Mouse (Mus musculus): ENCODE measurements around the gene Olfr90. TPM values are rescaled to one million over a fixed set of nuclear protein-coding genes. Genes with fewer than 3 reads are reported as not detected.

The Olfr90 gene
- polyA plus RNA-seq, 1 experiment from 2014 or later = not detected

- Histone ChIP-seq H3K27me3 (no peaks in the 10 kb centered on the region), H3K4me2 (no peak overlapping the region), H3K4me3 (no peak overlapping the region), H3K9me3 (no peaks in the 10 kb centered on the region), H3K4me1 (peaks cover 2% of the 10 kb centered on the region; the same call in 1 of the 2 replicates), H3K27ac (no peak overlapping the region), H3K9ac (no peak overlapping the region), H3K36me3 (peaks cover 51% of the 10 kb centered on the region)
- WGBS = 78% methylated on average over 2 of the region's 2 CpGs
- ATAC-seq (ENCODE audit: insufficient number of reproducible peaks, low FRiP score, low TSS enrichment, low read depth) = no peak
Observed at GRCm38 (mm10) chr17:37075766-37076165, 12.5 kb downstream of the Olfr90 start.

GRCm38 (mm10) chr17:37075181-37075580 lies 13.1 kb downstream of the Olfr90 start:
- 87% methylated on average over 6 of the region's 6 CpGs for WGBS
- H3K9ac ChIP-seq = no peak overlapping the region
- no peak overlapping the region for H3K27ac ChIP-seq

GRCm38 (mm10) chr17:37072730-37073276 lies 15.5 kb downstream of the Olfr90 start:
- no peaks in the 10 kb centered on the region for H3K4me1 ChIP-seq
- H3K36me3 ChIP-seq = peaks cover 80% of the 10 kb centered on the region
- WGBS = 63% methylated on average over 11 of the region's 11 CpGs

More at GRCm38 (mm10) chr17:37075181-37075580, 13.1 kb downstream of the Olfr90 start:
- Histone ChIP-seq H3K4me1 (peaks cover 2% of the 10 kb centered on the region; the same call in 1 of the 2 replicates), H3K4me2 (no peak overlapping the region), H3K9me3 (no peaks in the 10 kb centered on the region), H3K36me3 (peaks cover 57% of the 10 kb centered on the region), H3K27me3 (no peaks in the 10 kb centered on the region), H3K4me3 (no peak overlapping the region)
- no peak for ATAC-seq (ENCODE audit: insufficient number of reproducible peaks, low FRiP score, low TSS enrichment, low read depth)

GRCm38 (mm10) chr17:37072080-37072729 lies 16.1 kb downstream of the Olfr90 start:
- no peaks in the 10 kb centered on the region for H3K9me3 ChIP-seq
- no peak overlapping the region for H3K4me3 ChIP-seq
- no peak overlapping the region for H3K27ac ChIP-seq
- no peak overlapping the region for H3K4me2 ChIP-seq
- WGBS = 87% methylated on average over 12 of the region's 12 CpGs
- peaks cover 86% of the 10 kb centered on the region for H3K36me3 ChIP-seq
- no peaks in the 10 kb centered on the region for H3K27me3 ChIP-seq
- no peak for ATAC-seq (ENCODE audit: insufficient number of reproducible peaks, low FRiP score, low TSS enrichment, low read depth)
- H3K4me1 ChIP-seq = no peaks in the 10 kb centered on the region
- H3K9ac ChIP-seq = no peak overlapping the region

More at GRCm38 (mm10) chr17:37072730-37073276, 15.5 kb downstream of the Olfr90 start:
- Histone ChIP-seq H3K27ac (no peak overlapping the region), H3K9ac (no peak overlapping the region), H3K4me3 (no peak overlapping the region), H3K27me3 (no peaks in the 10 kb centered on the region), H3K4me2 (no peak overlapping the region), H3K9me3 (no peaks in the 10 kb centered on the region)
- no peak for ATAC-seq (ENCODE audit: insufficient number of reproducible peaks, low FRiP score, low TSS enrichment, low read depth)

GRCm38 (mm10) chr17:37070121-37070520 lies 18.2 kb downstream of the Olfr90 start:
- no peak overlapping the region for H3K27ac ChIP-seq
- no peak for ATAC-seq (ENCODE audit: insufficient number of reproducible peaks, low FRiP score, low TSS enrichment, low read depth)
- H3K4me3 ChIP-seq = no peak overlapping the region
- H3K9ac ChIP-seq = no peak overlapping the region
- no peaks in the 10 kb centered on the region for H3K4me1 ChIP-seq
- 89% methylated on average over 8 of the region's 8 CpGs for WGBS
- peaks cover 94% of the 10 kb centered on the region for H3K36me3 ChIP-seq
- H3K4me2 ChIP-seq = no peak overlapping the region
- no peaks in the 10 kb centered on the region for H3K27me3 ChIP-seq
- H3K9me3 ChIP-seq = no peaks in the 10 kb centered on the region

- no peaks in the 10 kb centered on the region for H3K9me3 ChIP-seq
- no peaks in the 10 kb centered on the region for H3K4me1 ChIP-seq
- whole genome bisulfite sequencing = 92% methylated on average over 1 of the region's 1 CpGs
- H3K4me2 ChIP-seq = no peak overlapping the region
- peaks cover 96% of the 10 kb centered on the region for H3K36me3 ChIP-seq
- H3K4me3 ChIP-seq = no peak overlapping the region
- H3K9ac ChIP-seq = no peak overlapping the region
- no peaks in the 10 kb centered on the region for H3K27me3 ChIP-seq
- no peak overlapping the region for H3K27ac ChIP-seq
- ATAC-seq (ENCODE audit: insufficient number of reproducible peaks, low FRiP score, low TSS enrichment, low read depth) = no peak
Observed at GRCm38 (mm10) chr17:37067861-37068260, 20.4 kb downstream of the Olfr90 start.

GRCm38 (mm10) chr17:37065993-37066392 lies 22.3 kb downstream of the Olfr90 start:
- Histone ChIP-seq H3K36me3 (peaks cover 89% of the 10 kb centered on the region), H3K4me1 (no peaks in the 10 kb centered on the region), H3K4me3 (no peak overlapping the region), H3K27ac (no peak overlapping the region), H3K9me3 (no peaks in the 10 kb centered on the region), H3K9ac (no peak overlapping the region), H3K27me3 (no peaks in the 10 kb centered on the region), H3K4me2 (no peak overlapping the region)
- no peak for ATAC-seq (ENCODE audit: insufficient number of reproducible peaks, low FRiP score, low TSS enrichment, low read depth)
- WGBS = 90% methylated on average over 2 of the region's 2 CpGs

GRCm38 (mm10) chr17:37063686-37064495 lies 24.4 kb downstream of the Olfr90 start:
- Histone ChIP-seq H3K4me1 (no peaks in the 10 kb centered on the region), H3K4me3 (no peak overlapping the region), H3K36me3 (peaks cover 80% of the 10 kb centered on the region), H3K9ac (no peak overlapping the region), H3K4me2 (no peak overlapping the region), H3K27me3 (no peaks in the 10 kb centered on the region), H3K27ac (no peak overlapping the region), H3K9me3 (no peaks in the 10 kb centered on the region)
- WGBS = 81% methylated on average over 11 of the region's 11 CpGs
- no peak for ATAC-seq (ENCODE audit: insufficient number of reproducible peaks, low FRiP score, low TSS enrichment, low read depth)

- Histone ChIP-seq H3K27ac (no peak overlapping the region), H3K9me3 (no peaks in the 10 kb centered on the region), H3K4me1 (no peaks in the 10 kb centered on the region), H3K4me2 (no peak overlapping the region), H3K4me3 (no peak overlapping the region), H3K27me3 (no peaks in the 10 kb centered on the region), H3K36me3 (peaks cover 81% of the 10 kb centered on the region), H3K9ac (no peak overlapping the region)
- no peak for ATAC-seq (ENCODE audit: insufficient number of reproducible peaks, low FRiP score, low TSS enrichment, low read depth)
- 72% methylated on average over 10 of the region's 10 CpGs for WGBS
Observed at GRCm38 (mm10) chr17:37063063-37063462, 25.2 kb downstream of the Olfr90 start.

- Histone ChIP-seq H3K4me1 (no peaks in the 10 kb centered on the region), H3K9me3 (no peaks in the 10 kb centered on the region), H3K4me2 (no peak overlapping the region), H3K4me3 (no peak overlapping the region), H3K36me3 (peaks cover 77% of the 10 kb centered on the region), H3K27me3 (no peaks in the 10 kb centered on the region), H3K9ac (no peak overlapping the region), H3K27ac (no peak overlapping the region)
- ATAC-seq (ENCODE audit: insufficient number of reproducible peaks, low FRiP score, low TSS enrichment, low read depth) = no peak
- WGBS = 89% methylated on average over 10 of the region's 10 CpGs
Observed at GRCm38 (mm10) chr17:37062101-37062641, 26.1 kb downstream of the Olfr90 start.

GRCm38 (mm10) chr17:37061435-37061834 lies 26.9 kb downstream of the Olfr90 start:
- Histone ChIP-seq H3K4me2 (no peak overlapping the region), H3K27me3 (no peaks in the 10 kb centered on the region), H3K4me1 (no peaks in the 10 kb centered on the region), H3K4me3 (no peak overlapping the region), H3K27ac (no peak overlapping the region), H3K9me3 (no peaks in the 10 kb centered on the region), H3K36me3 (peaks cover 76% of the 10 kb centered on the region), H3K9ac (no peak overlapping the region)
- no peak for ATAC-seq (ENCODE audit: insufficient number of reproducible peaks, low FRiP score, low TSS enrichment, low read depth)
- 83% methylated on average over 3 of the region's 3 CpGs for WGBS

- H3K4me2 ChIP-seq = no peak overlapping the region
- 87% methylated on average over 6 of the region's 6 CpGs for WGBS
- H3K4me3 ChIP-seq = no peak overlapping the region
- no peak overlapping the region for H3K27ac ChIP-seq
- peaks cover 59% of the 10 kb centered on the region for H3K36me3 ChIP-seq
- no peaks in the 10 kb centered on the region for H3K27me3 ChIP-seq
- H3K9ac ChIP-seq = no peak overlapping the region
- no peak for ATAC-seq (ENCODE audit: insufficient number of reproducible peaks, low FRiP score, low TSS enrichment, low read depth)
- no peaks in the 10 kb centered on the region for H3K9me3 ChIP-seq
- no peaks in the 10 kb centered on the region for H3K4me1 ChIP-seq
Observed at GRCm38 (mm10) chr17:37056957-37057356, 31.3 kb downstream of the Olfr90 start.

Measured in limb, embryonic 15.5 days (tissue).